In genomic region chr1:54958525-54958924, GRCm38 (mm10) we compare ENCODE assay signal across 11 mouse cellular contexts. TPM values are rescaled to one million over a fixed set of nuclear protein-coding genes. Genes with fewer than 3 reads are reported as not detected.
DNase-seq lines count a peak whose midpoint lies in the region; ATAC-seq and TF ChIP-seq lines count a peak whose summit lies in the region.
"Had no signal": no experiment of that assay in that cellular context is flagged by ENCODE, and none has a peak within 500 bp of the region (broad histone marks: within the 10 kb centered on the region; RNA-seq: fewer than 3 reads in every experiment).

No protein-coding gene starts in this region.

- peak; percentile 11 for DNase-seq in heart, embryonic 10.5 days (ENCODE audit: low spot score)
- DNase-seq in heart, postnatal 4 days, result no peak
- no peak for DNase-seq in lung, postnatal 0 days (ENCODE audit: low spot score)
- no peak for DNase-seq in lung, postnatal 10 days
- no peak for DNase-seq in ES-E14 (ENCODE audit: low read depth, low spot score)
- DNase-seq in naive thymus-derived CD4-positive, alpha-beta T cell, adult 2 months (ENCODE audit: low read depth), result peak; percentile 48
- DNase-seq: cerebellum, postnatal 36 days; kidney, adult 2 months had no signal

- H3K27ac ChIP-seq in heart, embryonic 10.5 days, result no peak overlapping the region
- no peak overlapping the region for H3K27ac ChIP-seq in lung, postnatal 0 days (ENCODE audit: low read length)
- H3K27ac ChIP-seq in ES-E14 (ENCODE audit: insufficient read depth, low read depth, low read length, poor library complexity, severe bottlenecking), result no peak overlapping the region
- H3K27ac ChIP-seq in forebrain, embryonic 12.5 days, result no peak overlapping the region
- H3K27ac ChIP-seq in forebrain, embryonic 15.5 days (replicated peaks), result no peak overlapping the region
- H3K27ac ChIP-seq: stomach, embryonic 15.5 days had no signal

- no peaks in the 10 kb centered on the region for H3K36me3 ChIP-seq in heart, embryonic 10.5 days
- no peaks in the 10 kb centered on the region for H3K36me3 ChIP-seq in lung, postnatal 0 days (ENCODE audit: insufficient read depth, low read length)
- H3K36me3 ChIP-seq in ES-E14 (ENCODE audit: control insufficient read depth, insufficient read depth, low read length, poor library complexity, severe bottlenecking), result no peaks in the 10 kb centered on the region
- no peaks in the 10 kb centered on the region for H3K36me3 ChIP-seq in forebrain, embryonic 12.5 days (replicated peaks)
- no peaks in the 10 kb centered on the region for H3K36me3 ChIP-seq in forebrain, embryonic 15.5 days
- H3K36me3 ChIP-seq: stomach, embryonic 15.5 days had no signal

- no peak for TF ChIP-seq EP300 in lung, postnatal 0 days (IDR thresholded peaks at IDR 0.05)

- H3K4me1 ChIP-seq in heart, embryonic 10.5 days, result 0 out of 2 replicates have a peak, but pooled peaks cover 5% of the 10 kb centered on the region
- no peaks in the 10 kb centered on the region for H3K4me1 ChIP-seq in lung, postnatal 0 days (ENCODE audit: insufficient read depth, low read depth, low read length)
- no peaks in the 10 kb centered on the region for H3K4me1 ChIP-seq in ES-E14 (ENCODE audit: control insufficient read depth in 2 of 2, insufficient read depth in 2 of 2, low read length in 2 of 2, poor library complexity in 1 of 2)
- no peaks in the 10 kb centered on the region for H3K4me1 ChIP-seq in forebrain, embryonic 12.5 days
- H3K4me1 ChIP-seq in forebrain, embryonic 15.5 days, result no peaks in the 10 kb centered on the region
- H3K4me1 ChIP-seq: stomach, embryonic 15.5 days had no signal

- no peak overlapping the region for H3K9ac ChIP-seq in lung, postnatal 0 days (replicated peaks; ENCODE audit: low read depth)
- no peak overlapping the region for H3K9ac ChIP-seq in ES-E14 (ENCODE audit: insufficient read depth, low read depth, low read length, poor library complexity, severe bottlenecking)
- no peak overlapping the region for H3K9ac ChIP-seq in forebrain, embryonic 12.5 days
- no peak overlapping the region for H3K9ac ChIP-seq in forebrain, embryonic 15.5 days (replicated peaks)
- H3K9ac ChIP-seq: stomach, embryonic 15.5 days had no signal

- peak; percentile 48 for TF ChIP-seq CTCF in lung, postnatal 0 days (IDR thresholded peaks at IDR 0.05)

- H3K27me3 ChIP-seq in heart, embryonic 10.5 days (ENCODE audit: insufficient read depth, poor library complexity, severe bottlenecking), result no peaks in the 10 kb centered on the region
- H3K27me3 ChIP-seq in lung, postnatal 0 days (replicated peaks; ENCODE audit: insufficient read depth, low read length), result no peaks in the 10 kb centered on the region
- H3K27me3 ChIP-seq in forebrain, embryonic 12.5 days, result no peaks in the 10 kb centered on the region; the same call in 1 of the 2 replicates
- no peaks in the 10 kb centered on the region for H3K27me3 ChIP-seq in forebrain, embryonic 15.5 days
- H3K27me3 ChIP-seq: stomach, embryonic 15.5 days had no signal

- H3K4me3 ChIP-seq in heart, embryonic 10.5 days, result no peak overlapping the region
- H3K4me3 ChIP-seq in lung, postnatal 0 days (ENCODE audit: low read depth, low read length), result no peak overlapping the region
- no peak overlapping the region for H3K4me3 ChIP-seq in ES-E14 (ENCODE audit: insufficient read depth in 1 of 2, low read depth in 1 of 2, low read length in 2 of 2, poor library complexity in 1 of 2, severe bottlenecking in 1 of 2)
- no peak overlapping the region for H3K4me3 ChIP-seq in forebrain, embryonic 12.5 days (replicated peaks)
- H3K4me3 ChIP-seq in forebrain, embryonic 15.5 days, result no peak overlapping the region
- H3K4me3 ChIP-seq: stomach, embryonic 15.5 days had no signal

- H3K4me2 ChIP-seq in lung, postnatal 0 days (replicated peaks; ENCODE audit: low read depth, low read length), result no peak overlapping the region
- no peak overlapping the region for H3K4me2 ChIP-seq in forebrain, embryonic 12.5 days
- no peak overlapping the region for H3K4me2 ChIP-seq in forebrain, embryonic 15.5 days (replicated peaks)
- H3K4me2 ChIP-seq: stomach, embryonic 15.5 days had no signal

- WGBS in heart, embryonic 10.5 days, result 65% methylated on average over 3 of the region's 3 CpGs
- WGBS in lung, postnatal 0 days, result 63% methylated on average over 3 of the region's 3 CpGs
- WGBS in forebrain, embryonic 12.5 days, result 73% methylated on average over 3 of the region's 3 CpGs
- 73% methylated on average over 3 of the region's 3 CpGs for WGBS in forebrain, embryonic 15.5 days

- in situ Hi-C loops in ES-E14 (cut with MboI; ENCODE audit: low sequenced_read_pairs in 2 of 2, unreplicated experiment in 2 of 2), result loop anchor here in 1 of 2 experiments (25.0 kb wide), 1 partner anchor 296 kb away; no protein-coding TSS in a partner anchor

- no peaks in the 10 kb centered on the region for H3K9me3 ChIP-seq in heart, embryonic 10.5 days
- H3K9me3 ChIP-seq in lung, postnatal 0 days (ENCODE audit: low read length), result no peaks in the 10 kb centered on the region
- no peaks in the 10 kb centered on the region for H3K9me3 ChIP-seq in ES-E14 (ENCODE audit: control insufficient read depth, insufficient read depth, low read depth, low read length)
- no peaks in the 10 kb centered on the region for H3K9me3 ChIP-seq in forebrain, embryonic 12.5 days
- no peaks in the 10 kb centered on the region for H3K9me3 ChIP-seq in forebrain, embryonic 15.5 days
- H3K9me3 ChIP-seq: stomach, embryonic 15.5 days had no signal

- ATAC-seq in lung, postnatal 0 days, result no peak
- ATAC-seq in forebrain, embryonic 12.5 days (ENCODE audit: low FRiP score), result no peak
- ATAC-seq in forebrain, embryonic 15.5 days (replicated peaks), result no peak

TF ChIP-seq in ES-E14, 5 proteins besides CTCF, POLR2A, EP300 and RAD21:
- TF ChIP-seq HCFC1 (IDR thresholded peaks at IDR 0.05; ENCODE audit: borderline replicate concordance, insufficient read depth, low read length) (no peak), ZNF384 (IDR thresholded peaks at IDR 0.05; ENCODE audit: low read depth, low read length) (no peak), MAFK (IDR thresholded peaks at IDR 0.05; ENCODE audit: insufficient read depth, low read depth, low read length) (no peak), ZC3H11A (IDR thresholded peaks at IDR 0.05; ENCODE audit: borderline replicate concordance, low read depth, low read length) (peak; percentile 64), CHD2 (IDR thresholded peaks at IDR 0.05; ENCODE audit: low read depth, low read length) (no peak)

RNA-seq across cellular contexts. Expression of gene Ankrd44, which starts 32.3 kb away (rescaled TPM):
- 10.9 and 11.9 TPM in 2 replicates for polyA plus RNA-seq in heart, embryonic 10.5 days (2016; fragmentation: Nextera tagmentation; extraction: Ambion mirVana)
- total RNA-seq in heart, postnatal 4 days (2021), result 10 to 100 TPM; 18.0 to 20.9 TPM
- polyA plus RNA-seq in lung, postnatal 0 days (2015; fragmentation: Nextera tagmentation; extraction: Ambion mirVana), result 16.5 and 17.8 TPM in 2 replicates
- 4.5 and 10.2 TPM in 2 replicates for total RNA-seq in ES-E14 (2012; rRNA removed)
- polyA plus RNA-seq in forebrain, embryonic 12.5 days (2016; fragmentation: Nextera tagmentation; extraction: Ambion mirVana), result 19.6 and 21.6 TPM in 2 replicates
- polyA plus RNA-seq in forebrain, embryonic 15.5 days (2015; fragmentation: Nextera tagmentation; extraction: Ambion mirVana), result 21.5 and 24.1 TPM in 2 replicates

Comparison
In these comparisons a context has a peak if more than half of its experiments do, and no peak if none do; other contexts are left out.
1. DNase-seq: peak in heart, embryonic 10.5 days (single experiment) and naive thymus-derived CD4-positive, alpha-beta T cell, adult 2 months (single experiment); none in heart, postnatal 4 days (single experiment), lung, postnatal 0 days (single experiment), lung, postnatal 10 days (single experiment) and ES-E14 (single experiment).